Mouse (Mus musculus) CD4-positive, CD25-positive, alpha-beta regulatory T cell, adult 4 months (primary cell): ENCODE measurements around the gene Fkbp6. TPM values are rescaled to one million over a fixed set of nuclear protein-coding genes. Genes with fewer than 3 reads are reported as not detected.

Experiments used
- ATAC-seq: one replicate; pipeline ENCODE4 v1.8.0; 2017
- polyA plus RNA-seq, 2 experiments: library from polyadenylated mRNA; unstranded; fragments of 100-300 nt; shearing (Covaris generic); gene quantifications; one replicate each; pipeline ENCODE4 v1.2.1; 2017

The Fkbp6 gene
- polyA plus RNA-seq: not detected

GRCm38 (mm10) chr5:135349862-135350261 lies at the start of gene Fkbp6:
Fkbp6 (minus strand) TSS chr5:135350044.
- ATAC-seq: no peak

GRCm38 (mm10) chr5:135399382-135399781 lies 49.5 kb upstream of the Fkbp6 start:
- no peak for ATAC-seq

- ATAC-seq: no peak
These were observed 46.0 kb upstream of the Fkbp6 start for GRCm38 (mm10) chr5:135395826-135396225.

GRCm38 (mm10) chr5:135394004-135394823 lies 44.4 kb upstream of the Fkbp6 start, which contains the start of gene Pom121:
Pom121 (minus strand) TSS chr5:135394546.
- ATAC-seq: peak; percentile 97

GRCm38 (mm10) chr5:135383771-135384170 lies 33.9 kb upstream of the Fkbp6 start:
- ATAC-seq: no peak

- ATAC-seq: no peak
These were observed 32.9 kb upstream of the Fkbp6 start for GRCm38 (mm10) chr5:135382746-135383145.

GRCm38 (mm10) chr5:135381356-135381925 lies 31.6 kb upstream of the Fkbp6 start:
- no peak for ATAC-seq

GRCm38 (mm10) chr5:135380681-135381080 lies 30.8 kb upstream of the Fkbp6 start:
- no peak for ATAC-seq

GRCm38 (mm10) chr5:135376341-135376740 lies 26.5 kb upstream of the Fkbp6 start:
- ATAC-seq: no peak

GRCm38 (mm10) chr5:135375167-135375566 lies 25.3 kb upstream of the Fkbp6 start:
- ATAC-seq: no peak

GRCm38 (mm10) chr5:135373601-135374000 lies 23.8 kb upstream of the Fkbp6 start:
- ATAC-seq: no peak

GRCm38 (mm10) chr5:135371195-135371594 lies 21.4 kb upstream of the Fkbp6 start:
- no peak for ATAC-seq

- ATAC-seq: peak; percentile 91
These were observed 20.2 kb upstream of the Fkbp6 start, which contains the start of gene Nsun5 for GRCm38 (mm10) chr5:135369787-135370654. Nsun5 (plus strand) TSS chr5:135369953.

GRCm38 (mm10) chr5:135369196-135369595 lies 19.4 kb upstream of the Fkbp6 start:
- peak; percentile 30 for ATAC-seq

GRCm38 (mm10) chr5:135368312-135368711 lies 18.5 kb upstream of the Fkbp6 start:
- no peak for ATAC-seq

GRCm38 (mm10) chr5:135367841-135368240 lies 18.0 kb upstream of the Fkbp6 start:
- ATAC-seq: no peak

- ATAC-seq: no peak
These were observed 13.7 kb upstream of the Fkbp6 start for GRCm38 (mm10) chr5:135363540-135363939.

- no peak for ATAC-seq
These were observed 12.7 kb upstream of the Fkbp6 start for GRCm38 (mm10) chr5:135362572-135362971.

GRCm38 (mm10) chr5:135359772-135360171 lies 9.9 kb upstream of the Fkbp6 start:
- no peak for ATAC-seq

GRCm38 (mm10) chr5:135357556-135357955 lies 7.7 kb upstream of the Fkbp6 start:
- ATAC-seq: no peak

- ATAC-seq: no peak
These were observed 6.2 kb upstream of the Fkbp6 start for GRCm38 (mm10) chr5:135356090-135356489.

- ATAC-seq: no peak
These were observed 3.7 kb upstream of the Fkbp6 start for GRCm38 (mm10) chr5:135353564-135353963.

GRCm38 (mm10) chr5:135352995-135353394 lies 3.2 kb upstream of the Fkbp6 start, which contains the start of gene Trim50:
Trim50 (plus strand) TSS chr5:135353295.
- ATAC-seq: no peak
